Mouse (Mus musculus): ENCODE measurements around the gene Dph3.
A peak's percentile ranks its signal among the peaks of the same experiment; 100 is the strongest.

Gene Dph3

GRCm38 (mm10) chr14:32084761-32085485 is 606 bp downstream of the Dph3 start, which contains the start of gene Oxnad1:
Oxnad1 (plus strand) TSS chr14:32085374.
- no peak for DNase-seq (ENCODE audit: low read depth, low spot score)

- DNase-seq (ENCODE audit: low read depth, low spot score): no peak
Measured at GRCm38 (mm10) chr14:32083466-32083865, 2.1 kb downstream of the Dph3 start.

GRCm38 (mm10) chr14:32082891-32083290 is 2.6 kb downstream of the Dph3 start:
- no peak for DNase-seq (ENCODE audit: low read depth, low spot score)

GRCm38 (mm10) chr14:32081026-32081425 is 4.5 kb downstream of the Dph3 start:
- no peak for DNase-seq (ENCODE audit: low read depth, low spot score)

GRCm38 (mm10) chr14:32076896-32077575 is 8.5 kb downstream of the Dph3 start:
- peak; percentile 67 for DNase-seq (ENCODE audit: low read depth, low spot score)

GRCm38 (mm10) chr14:32073901-32074300 is 11.6 kb downstream of the Dph3 start:
- no peak for DNase-seq (ENCODE audit: low read depth, low spot score)

- DNase-seq (ENCODE audit: low read depth, low spot score): no peak
Measured at GRCm38 (mm10) chr14:32073211-32073685, 12.3 kb downstream of the Dph3 start.

GRCm38 (mm10) chr14:32072807-32073206 is 12.7 kb downstream of the Dph3 start:
- DNase-seq (ENCODE audit: low read depth, low spot score): no peak

GRCm38 (mm10) chr14:32061398-32061797 is 24.1 kb downstream of the Dph3 start:
- DNase-seq (ENCODE audit: low read depth, low spot score): no peak

- no peak for DNase-seq (ENCODE audit: low read depth, low spot score)
Measured at GRCm38 (mm10) chr14:32057664-32058063, 27.9 kb downstream of the Dph3 start.

- no peak for DNase-seq (ENCODE audit: low read depth, low spot score)
Measured at GRCm38 (mm10) chr14:32056675-32057074, 28.9 kb downstream of the Dph3 start.

GRCm38 (mm10) chr14:32055781-32056180 is 29.7 kb downstream of the Dph3 start:
- no peak for DNase-seq (ENCODE audit: low read depth, low spot score)

- no peak for DNase-seq (ENCODE audit: low read depth, low spot score)
Measured at GRCm38 (mm10) chr14:32054788-32055187, 30.7 kb downstream of the Dph3 start.

- no peak for DNase-seq (ENCODE audit: low read depth, low spot score)
Measured at GRCm38 (mm10) chr14:32053895-32054294, 31.6 kb downstream of the Dph3 start.

- DNase-seq (ENCODE audit: low read depth, low spot score): no peak
Measured at GRCm38 (mm10) chr14:32050171-32050570, 35.4 kb downstream of the Dph3 start.

GRCm38 (mm10) chr14:32046357-32046756 is 39.2 kb downstream of the Dph3 start:
- no peak for DNase-seq (ENCODE audit: low read depth, low spot score)

GRCm38 (mm10) chr14:32042108-32042507 is 43.4 kb downstream of the Dph3 start:
- no peak for DNase-seq (ENCODE audit: low read depth, low spot score)

- DNase-seq (ENCODE audit: low read depth, low spot score): no peak
Measured at GRCm38 (mm10) chr14:32037661-32038252, 47.8 kb downstream of the Dph3 start.

GRCm38 (mm10) chr14:32036482-32036881 is 49.0 kb downstream of the Dph3 start:
- DNase-seq (ENCODE audit: low read depth, low spot score): no peak

GRCm38 (mm10) chr14:32032522-32032921 is 53.0 kb downstream of the Dph3 start:
- DNase-seq (ENCODE audit: low read depth, low spot score): peak; percentile 53
